Mouse (Mus musculus) lung, embryonic 16.5 days (tissue): ENCODE results near the gene Mapk8. TPM values are rescaled to one million over a fixed set of nuclear protein-coding genes. Genes with fewer than 3 reads are reported as not detected.
A peak's percentile ranks its signal among the peaks of the same experiment; 100 is the strongest.
"Not testable (repeated sequence)": the region's sequence is repeated elsewhere in the genome, so short reads cannot be mapped to it uniquely, and the experiment has no call there.

Source experiments
- ATAC-seq: fragments of 200-750 bp; cut with Nextera tagmentation; 2 replicates; pipeline ENCODE4 v1.8.0; 2017; ENCODE audit warnings: low read depth, mild to moderate bottlenecking, moderate library complexity
- H3K27ac ChIP-seq: fragments of 300-500 bp; sonication (generic); 2 replicates; pipeline ENCODE4 v1.5.1; 2014; ENCODE audit warnings: mild to moderate bottlenecking, control low read depth, low read length
- H3K27me3 ChIP-seq: fragments of 300-500 bp; sonication (generic); 2 replicates; pipeline ENCODE4 v1.6.1; 2014; ENCODE audit warnings: low read depth, low read length, mixed read lengths; ENCODE audit not compliant: control insufficient read depth, insufficient read depth
- H3K36me3 ChIP-seq: fragments of 300-500 bp; sonication (generic); 2 replicates; pipeline ENCODE4 v1.6.1; 2014; ENCODE audit warnings: low read length; ENCODE audit not compliant: control insufficient read depth, insufficient read depth
- H3K4me1 ChIP-seq: fragments of 300-500 bp; sonication (generic); replicated peaks from 2 replicates; pipeline ENCODE4 v1.6.1; 2014; ENCODE audit warnings: low read length, mixed read lengths; ENCODE audit not compliant: control insufficient read depth, insufficient read depth
- H3K4me2 ChIP-seq: fragments of 300-500 bp; sonication (generic); 2 replicates; pipeline ENCODE4 v1.6.1; 2014; ENCODE audit warnings: low read depth, low read length, control low read depth
- H3K4me3 ChIP-seq: fragments of 300-500 bp; sonication (generic); 2 replicates; pipeline ENCODE4 v1.5.1; 2014; ENCODE audit warnings: mild to moderate bottlenecking, low read length, control low read depth
- H3K9ac ChIP-seq: fragments of 300-500 bp; sonication (generic); 2 replicates; pipeline ENCODE4 v1.6.1; 2014; ENCODE audit warnings: low read length, control low read depth
- H3K9me3 ChIP-seq: fragments of 300-500 bp; sonication (generic); 2 replicates; pipeline ENCODE4 v1.6.1; 2016; ENCODE audit warnings: low read length; ENCODE audit not compliant: control insufficient read depth
- WGBS: fragments of 180-500 bp; shearing (Covaris S2); extraction: QIAGEN DNeasy Blood & Tissue Kit; methylation state at CpG from one replicate; pipeline ENCODE4 v1.1.7; 2014; 5-methylcytosine and 5-hydroxymethylcytosine counted together
- polyA plus RNA-seq: library from polyadenylated mRNA; unstranded; fragments of >200 nt; fragmentation: Nextera tagmentation; extraction: Ambion mirVana; gene quantifications from 2 replicates; pipeline ENCODE4 v1.2.1, GENCODE M21; 2015

The Mapk8 gene
- polyA plus RNA-seq, 1 experiment from 2014 or later: 13.9 TPM

DNA sequence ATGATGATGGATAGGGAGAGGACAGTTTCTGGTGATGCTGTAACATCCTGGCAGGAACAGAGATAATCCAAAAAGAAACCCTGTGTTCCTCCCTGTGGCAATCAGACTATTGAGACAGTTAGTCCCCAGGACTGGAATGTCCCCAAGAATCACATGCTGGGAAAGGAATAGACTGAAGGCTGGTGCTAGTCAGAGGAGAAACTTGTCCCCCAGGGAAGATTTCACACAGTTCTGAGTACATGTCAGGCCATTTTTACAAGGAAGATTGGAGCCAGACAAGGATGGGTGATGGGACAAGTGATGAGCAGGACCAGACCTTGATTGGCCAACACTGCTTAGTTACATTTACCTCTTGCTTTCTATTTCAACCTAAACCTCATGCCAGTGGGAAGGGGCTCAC is 3.4 kb upstream of the Mapk8 start:
- H3K9me3 ChIP-seq: no peaks in the 10 kb centered on the region
- no peak overlapping the region for H3K4me3 ChIP-seq
- no peak overlapping the region for H3K4me2 ChIP-seq
- no peak overlapping the region for H3K27ac ChIP-seq
- H3K9ac ChIP-seq: no peak overlapping the region
- ATAC-seq: no peak
- peaks cover 3% of the 10 kb centered on the region for H3K4me1 ChIP-seq
- H3K36me3 ChIP-seq: no peaks in the 10 kb centered on the region
- no peaks in the 10 kb centered on the region for H3K27me3 ChIP-seq

DNA sequence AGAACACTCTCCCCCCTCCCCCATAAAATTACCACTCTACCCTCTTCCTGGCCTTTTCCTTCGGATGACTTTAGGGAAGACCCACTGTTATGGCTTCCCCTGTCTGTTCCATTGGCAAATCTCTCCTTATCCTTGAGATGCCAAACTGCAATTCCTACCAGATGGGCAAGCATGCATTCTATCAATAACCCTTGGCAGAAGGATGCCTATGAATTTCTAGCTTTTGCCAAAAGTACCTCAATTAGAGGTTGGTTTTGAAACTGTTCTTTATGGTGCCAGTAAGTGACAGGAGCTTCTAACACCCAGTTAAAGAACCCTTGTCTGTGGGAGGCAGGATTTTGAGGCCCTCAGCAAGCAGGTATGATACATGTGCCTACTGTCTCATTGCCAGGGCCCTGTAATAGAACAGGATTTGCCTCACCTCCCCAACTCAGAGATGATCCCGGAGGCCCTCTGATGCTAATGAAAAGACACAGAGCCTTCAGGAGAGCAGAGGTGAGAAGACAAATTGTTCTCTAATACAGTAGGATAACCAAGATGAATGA is 2.4 kb upstream of the Mapk8 start:
- H3K9me3 ChIP-seq: no peaks in the 10 kb centered on the region
- no peak overlapping the region for H3K4me3 ChIP-seq
- peaks cover 6% of the 10 kb centered on the region for H3K4me1 ChIP-seq
- WGBS: 70% methylated on average over 2 of the region's 2 CpGs
- no peaks in the 10 kb centered on the region for H3K36me3 ChIP-seq
- H3K27me3 ChIP-seq: no peaks in the 10 kb centered on the region
- no peak overlapping the region for H3K9ac ChIP-seq
- no peak overlapping the region for H3K4me2 ChIP-seq
- no peak for ATAC-seq
- H3K27ac ChIP-seq: no peak overlapping the region

- WGBS: 78% methylated on average over 4 of the region's 4 CpGs
- no peak for ATAC-seq
- H3K9me3 ChIP-seq: no peaks in the 10 kb centered on the region
- H3K9ac ChIP-seq: no peak overlapping the region
- H3K27ac ChIP-seq: no peak overlapping the region
- no peaks in the 10 kb centered on the region for H3K36me3 ChIP-seq
- no peak overlapping the region for H3K4me2 ChIP-seq
- no peaks in the 10 kb centered on the region for H3K27me3 ChIP-seq
- peaks cover 12% of the 10 kb centered on the region for H3K4me1 ChIP-seq
- H3K4me3 ChIP-seq: no peak overlapping the region
These were observed 1.3 kb upstream of the Mapk8 start for GRCm38 (mm10) chr14:33448276-33448675.

DNA sequence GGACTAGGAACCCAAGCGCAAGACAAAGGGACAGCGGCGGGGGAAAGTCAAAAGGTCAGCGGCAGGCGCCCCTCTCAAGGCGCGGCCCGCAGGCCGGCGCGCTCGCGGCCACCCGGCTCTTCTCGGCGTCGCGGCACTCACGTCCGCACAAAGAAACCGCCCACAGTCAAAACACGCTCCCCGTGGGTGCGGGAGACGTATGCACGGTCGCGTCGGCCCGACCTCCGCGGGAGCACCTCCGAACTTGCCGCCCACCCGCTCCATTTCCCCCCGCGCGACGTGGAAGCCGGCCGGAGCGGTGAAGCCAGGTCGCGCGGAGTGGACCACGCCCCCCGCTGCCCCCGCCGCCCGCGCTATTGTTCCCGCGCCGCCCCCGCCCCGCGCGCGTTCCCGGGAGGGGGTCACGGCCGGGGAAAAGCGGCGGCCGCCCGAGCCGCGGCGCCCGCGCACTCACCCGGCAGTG is 366 bp downstream of the Mapk8 start:
- H3K9me3 ChIP-seq: no peaks in the 10 kb centered on the region
- H3K4me3 ChIP-seq: peak overlapping the region; percentile 81
- peaks cover 17% of the 10 kb centered on the region for H3K4me1 ChIP-seq
- peak overlapping the region; percentile 94 for H3K27ac ChIP-seq
- peak overlapping the region; percentile 88 for H3K9ac ChIP-seq
- H3K27me3 ChIP-seq: no peaks in the 10 kb centered on the region
- peak; percentile 69 for ATAC-seq
- H3K4me2 ChIP-seq: peak overlapping the region; percentile 54
- H3K36me3 ChIP-seq: no peaks in the 10 kb centered on the region
- under 1% methylated on average over 63 of the region's 72 CpGs for WGBS

DNA sequence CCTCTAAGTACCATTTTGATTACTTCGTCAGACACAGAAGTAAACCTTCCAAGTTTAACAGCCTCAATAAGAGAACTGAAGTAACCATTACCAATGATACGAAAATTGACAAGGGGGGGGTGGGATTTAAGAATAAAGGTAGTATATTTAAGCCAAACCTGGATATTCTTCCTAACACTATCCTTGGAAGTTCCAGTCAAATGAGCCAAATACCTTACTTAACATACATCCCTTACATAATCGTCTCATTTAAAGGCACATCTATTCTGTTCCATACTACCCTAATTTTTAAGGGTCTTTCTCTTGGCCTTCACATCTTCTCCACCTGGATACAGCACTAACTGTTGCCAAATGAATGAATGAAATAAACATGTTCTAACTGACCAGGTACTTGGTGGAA is 996 bp downstream of the Mapk8 start:
- Histone ChIP-seq H3K4me3 (peak overlapping the region; percentile 81), H3K27ac (no peak overlapping the region)

GRCm38 (mm10) chr14:33443780-33444179 is 3.2 kb downstream of the Mapk8 start:
- H3K27ac ChIP-seq: no peak overlapping the region
- H3K27me3 ChIP-seq: no peaks in the 10 kb centered on the region
- no peaks in the 10 kb centered on the region for H3K9me3 ChIP-seq
- H3K4me1 ChIP-seq: peaks cover 17% of the 10 kb centered on the region
- H3K9ac ChIP-seq: no peak overlapping the region
- WGBS: 72% methylated on average over 2 of the region's 2 CpGs
- ATAC-seq: no peak
- no peaks in the 10 kb centered on the region for H3K36me3 ChIP-seq
- no peak overlapping the region for H3K4me3 ChIP-seq
- H3K4me2 ChIP-seq: no peak overlapping the region

More for the DNA sequence above, 996 bp downstream of the Mapk8 start:
- peak overlapping the region; percentile 88 for H3K9ac ChIP-seq
- no peaks in the 10 kb centered on the region for H3K27me3 ChIP-seq
- no peaks in the 10 kb centered on the region for H3K9me3 ChIP-seq
- peaks cover 17% of the 10 kb centered on the region for H3K4me1 ChIP-seq
- H3K4me2 ChIP-seq: peak overlapping the region; percentile 54
- no peaks in the 10 kb centered on the region for H3K36me3 ChIP-seq
- no peak for ATAC-seq
- WGBS: 31% methylated on average over 3 of the region's 3 CpGs

GRCm38 (mm10) chr14:33432485-33432884 is 14.5 kb downstream of the Mapk8 start:
- not testable (repeated sequence) for H3K9ac ChIP-seq, H3K27me3 ChIP-seq, H3K4me1 ChIP-seq, H3K4me2 ChIP-seq, H3K36me3 ChIP-seq, ATAC-seq, H3K9me3 ChIP-seq, H3K27ac ChIP-seq, H3K4me3 ChIP-seq
- 95% methylated on average over 4 of the region's 4 CpGs for WGBS

DNA sequence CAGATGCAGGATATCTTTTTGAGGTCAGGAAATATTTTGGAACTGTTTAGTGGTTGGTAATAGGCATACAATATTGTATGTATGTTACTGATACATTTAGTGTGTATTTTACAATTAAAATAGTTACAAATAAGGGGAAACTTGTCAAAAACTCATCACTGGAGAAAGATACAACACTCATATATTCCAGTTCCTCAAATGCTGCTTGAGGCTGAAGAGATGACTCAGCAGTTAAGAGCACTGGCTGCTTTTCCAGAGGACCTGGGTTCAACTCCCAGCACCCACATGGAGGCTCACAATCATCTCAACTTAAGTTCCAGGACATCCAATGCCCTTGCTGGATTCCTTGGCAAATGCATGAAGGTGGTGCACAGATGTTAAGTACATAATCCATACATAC is 22.8 kb downstream of the Mapk8 start:
- no peak overlapping the region for H3K27ac ChIP-seq
- H3K9me3 ChIP-seq: no peaks in the 10 kb centered on the region
- no peak for ATAC-seq
- no peak overlapping the region for H3K9ac ChIP-seq
- no peak overlapping the region for H3K4me2 ChIP-seq
- no peaks in the 10 kb centered on the region for H3K36me3 ChIP-seq
- H3K27me3 ChIP-seq: no peaks in the 10 kb centered on the region
- H3K4me1 ChIP-seq: peaks cover 4% of the 10 kb centered on the region; the same call in 1 of the 2 replicates
- no peak overlapping the region for H3K4me3 ChIP-seq

DNA sequence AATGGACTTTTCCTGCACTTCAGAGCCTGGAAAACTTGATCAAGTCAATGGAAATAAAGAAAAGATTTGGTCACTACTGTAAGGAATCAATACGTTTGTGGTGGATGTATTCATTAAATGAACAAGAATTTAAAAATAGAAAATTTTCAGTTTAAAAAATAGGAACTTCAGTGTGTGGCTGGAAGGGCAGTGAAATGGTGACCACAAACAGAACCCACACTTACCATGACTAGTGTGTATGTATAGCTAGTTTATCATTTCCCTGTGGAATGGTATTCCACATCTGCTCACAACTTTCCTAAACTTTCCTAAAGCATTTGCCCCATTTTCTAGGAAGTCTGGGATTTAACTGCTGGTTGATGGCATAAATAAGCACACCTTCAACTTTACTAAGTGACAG is 24.0 kb downstream of the Mapk8 start:
- 76% methylated on average over 1 of the region's 1 CpGs for WGBS
- ATAC-seq: no peak
- Histone ChIP-seq H3K27ac (no peak overlapping the region), H3K4me1 (peaks cover 4% of the 10 kb centered on the region; the same call in 1 of the 2 replicates), H3K27me3 (no peaks in the 10 kb centered on the region), H3K36me3 (no peaks in the 10 kb centered on the region), H3K4me2 (no peak overlapping the region), H3K9ac (no peak overlapping the region), H3K9me3 (no peaks in the 10 kb centered on the region), H3K4me3 (no peak overlapping the region)
